Mouse (Mus musculus) MEL (cell line): ENCODE data around the gene Ildr1. TPM values are rescaled to one million over a fixed set of nuclear protein-coding genes. Genes with fewer than 3 reads are reported as not detected.

Source experiments
- DNase-seq: peaks from one replicate; pipeline ENCODE4 v3.0.0; 2011; ENCODE audit warnings: low read depth, low spot score
- H3K27ac ChIP-seq: 2 replicates; pipeline ENCODE4 v1.5.1; 2012; ENCODE audit warnings: low read depth, mild to moderate bottlenecking, control low read depth, low read length, moderate library complexity; ENCODE audit not compliant: control insufficient read depth
- H3K27me3 ChIP-seq, 2 experiments: fragments of 150-350 bp in 1 of 2; sonication (generic) in 1 of 2; 2 replicates each; pipeline ENCODE4 v1.6.1; 2012; ENCODE audit warnings: low read length in 2 of 2, mild to moderate bottlenecking in 2 of 2, improper control_type of control experiment in 1 of 2, moderate library complexity in 1 of 2; ENCODE audit not compliant: insufficient read depth in 2 of 2, control insufficient read depth in 1 of 2
- H3K36me3 ChIP-seq, 2 experiments: 2 replicates each; pipeline ENCODE4 v1.6.1; 2012 to 2014; ENCODE audit warnings: low read length in 2 of 2, improper control_type of control experiment in 1 of 2, inconsistent platforms in 1 of 2, mild to moderate bottlenecking in 1 of 2; ENCODE audit not compliant: insufficient read depth in 2 of 2, control insufficient read depth in 1 of 2
- H3K4me1 ChIP-seq, 2 experiments: fragments of 150-350 bp in 1 of 2; sonication (generic) in 1 of 2; 2 replicates each; pipeline ENCODE4 v1.6.1; 2012; ENCODE audit warnings: low read length in 2 of 2, improper control_type of control experiment in 1 of 2, mild to moderate bottlenecking in 1 of 2; ENCODE audit not compliant: insufficient read depth in 2 of 2, control insufficient read depth in 1 of 2
- H3K4me3 ChIP-seq, 2 experiments: fragments of 150-350 bp in 1 of 2; sonication (generic) in 1 of 2; 2 replicates each; pipeline ENCODE4 v1.5.1; 2012; ENCODE audit warnings: low read depth in 2 of 2, low read length in 2 of 2, mild to moderate bottlenecking in 2 of 2, moderate library complexity in 2 of 2, control low read depth in 1 of 2, improper control_type of control experiment in 1 of 2; ENCODE audit not compliant: control insufficient read depth in 1 of 2, insufficient read depth in 1 of 2
- H3K79me2 ChIP-seq: 2 replicates; pipeline ENCODE4 v1.6.1; 2012; ENCODE audit warnings: mild to moderate bottlenecking, low read length, moderate library complexity; ENCODE audit not compliant: control insufficient read depth, poor library complexity, insufficient read depth
- H3K9ac ChIP-seq: 2 replicates; pipeline ENCODE4 v1.6.1; 2012; ENCODE audit warnings: low read depth, mild to moderate bottlenecking, control low read depth, low read length, moderate library complexity; ENCODE audit not compliant: control insufficient read depth, poor library complexity, severe bottlenecking
- H3K9me3 ChIP-seq: fragments of 150-350 bp; sonication (generic); replicated peaks from 2 replicates; pipeline ENCODE4 v1.6.1; 2012; ENCODE audit warnings: mild to moderate bottlenecking, low read length, improper control_type of control experiment, moderate library complexity; ENCODE audit not compliant: insufficient read depth
- BHLHE40 ChIP-seq: IDR thresholded peaks from 2 replicates; pipeline ENCODE4 v1.6.1; 2012; ENCODE audit warnings: low read depth, mild to moderate bottlenecking, inconsistent platforms, low read length, improper control_type of control experiment, borderline replicate concordance
- CHD2 ChIP-seq: IDR thresholded peaks from 2 replicates; pipeline ENCODE4 v1.6.1; 2011; ENCODE audit warnings: low read length, improper control_type of control experiment
- CTCF ChIP-seq, 3 experiments: IDR thresholded peaks in 2 of 3; conservative IDR thresholded peaks in 1 of 3; 2 replicates each; pipeline ENCODE4 v1.5.1; 2011 to 2012; ENCODE audit warnings: low read length in 3 of 3, low read depth in 2 of 3, mild to moderate bottlenecking in 2 of 3, improper control_type of control experiment in 1 of 3, inconsistent platforms in 1 of 3, mixed read lengths in 1 of 3, moderate library complexity in 1 of 3; ENCODE audit not compliant: control insufficient read depth in 1 of 3, insufficient read depth in 1 of 3, poor library complexity in 1 of 3, severe bottlenecking in 1 of 3
- EP300 ChIP-seq, 2 experiments: IDR thresholded peaks; 2 replicates each; pipeline ENCODE4 v1.6.1; 2011; ENCODE audit warnings: improper control_type of control experiment in 2 of 2, low read length in 2 of 2, low read depth in 1 of 2, mild to moderate bottlenecking in 1 of 2
- ETS1 ChIP-seq: IDR thresholded peaks from 2 replicates; pipeline ENCODE4 v1.6.1; 2012; ENCODE audit warnings: low read depth, mild to moderate bottlenecking, inconsistent platforms, low read length, improper control_type of control experiment, moderate library complexity
- GABPA ChIP-seq: IDR thresholded peaks from 2 replicates; pipeline ENCODE4 v1.6.1; 2012; ENCODE audit warnings: low read depth, mild to moderate bottlenecking, inconsistent platforms, low read length, improper control_type of control experiment, moderate library complexity
- MAX ChIP-seq: IDR thresholded peaks from 2 replicates; pipeline ENCODE4 v1.6.1; 2011; ENCODE audit warnings: low read length, improper control_type of control experiment
- MEF2A ChIP-seq: IDR thresholded peaks from 2 replicates; pipeline ENCODE4 v1.6.1; 2014; ENCODE audit warnings: low read depth, mild to moderate bottlenecking, inconsistent platforms, low read length, improper control_type of control experiment; ENCODE audit not compliant: poor library complexity, insufficient replicate concordance, severe bottlenecking; ENCODE audit errors: extremely low read depth
- MYB ChIP-seq: IDR thresholded peaks from 2 replicates; pipeline ENCODE4 v1.6.1; 2011; ENCODE audit warnings: mild to moderate bottlenecking, low read depth, low read length, improper control_type of control experiment
- MYC ChIP-seq: IDR thresholded peaks from 2 replicates; pipeline ENCODE4 v1.6.1; 2011; ENCODE audit warnings: low read depth, mild to moderate bottlenecking, low read length, improper control_type of control experiment, moderate library complexity
- NELFE ChIP-seq: IDR thresholded peaks from 2 replicates; pipeline ENCODE4 v1.6.1; 2011; ENCODE audit warnings: low read depth, low read length, improper control_type of control experiment
- POLR2A ChIP-seq, 2 experiments: IDR thresholded peaks; 2 replicates each; pipeline ENCODE4 v1.6.1; 2011 to 2012; ENCODE audit warnings: low read length in 2 of 2, mild to moderate bottlenecking in 2 of 2, control low read depth in 1 of 2, improper control_type of control experiment in 1 of 2, low read depth in 1 of 2, moderate library complexity in 1 of 2; ENCODE audit not compliant: control insufficient read depth in 1 of 2, insufficient read depth in 1 of 2, poor library complexity in 1 of 2
- POLR2AphosphoS5 ChIP-seq: IDR thresholded peaks from 2 replicates; pipeline ENCODE4 v1.6.1; 2012; ENCODE audit warnings: low read depth, borderline replicate concordance, mild to moderate bottlenecking, inconsistent platforms, low read length, moderate library complexity, mixed read lengths
- RAD21 ChIP-seq: IDR thresholded peaks from 2 replicates; pipeline ENCODE4 v1.6.1; 2011; ENCODE audit warnings: mild to moderate bottlenecking, low read depth, low read length, improper control_type of control experiment
- SIN3A ChIP-seq: IDR thresholded peaks from 2 replicates; pipeline ENCODE4 v1.6.1; 2012; ENCODE audit warnings: low read length, improper control_type of control experiment, inconsistent platforms
- SMC3 ChIP-seq: IDR thresholded peaks from 2 replicates; pipeline ENCODE4 v1.6.1; 2011; ENCODE audit warnings: low read depth, low read length, improper control_type of control experiment
- TAL1 ChIP-seq: IDR thresholded peaks from 2 replicates; pipeline ENCODE4 v1.6.1; 2012; ENCODE audit warnings: mild to moderate bottlenecking, inconsistent platforms, low read length, moderate library complexity, mixed read lengths
- UBTF ChIP-seq: IDR thresholded peaks from 2 replicates; pipeline ENCODE4 v1.6.1; 2012; ENCODE audit warnings: low read depth, mild to moderate bottlenecking, inconsistent platforms, low read length, improper control_type of control experiment, moderate library complexity, borderline replicate concordance; ENCODE audit not compliant: insufficient read depth
- USF1 ChIP-seq: IDR thresholded peaks from 2 replicates; pipeline ENCODE4 v1.6.1; 2014; ENCODE audit warnings: low read depth, mild to moderate bottlenecking, inconsistent platforms, low read length, improper control_type of control experiment, moderate library complexity
- ZC3H11A ChIP-seq: IDR thresholded peaks from 2 replicates; pipeline ENCODE4 v1.6.1; 2012; ENCODE audit warnings: low read depth, mild to moderate bottlenecking, inconsistent platforms, low read length, improper control_type of control experiment
- ZMIZ1 ChIP-seq: IDR thresholded peaks from 2 replicates; pipeline ENCODE4 v1.6.1; 2012; ENCODE audit warnings: low read depth, mild to moderate bottlenecking, inconsistent platforms, low read length, improper control_type of control experiment, moderate library complexity
- ZNF384 ChIP-seq: IDR thresholded peaks from 2 replicates; pipeline ENCODE4 v1.6.1; 2012; ENCODE audit warnings: low read depth, mild to moderate bottlenecking, inconsistent platforms, low read length, improper control_type of control experiment
- polyA plus RNA-seq, 2 experiments: library from polyadenylated mRNA; stranded (reverse) in 1 of 2; unstranded in 1 of 2; fragments of >175 nt in 1 of 2; fragments of >200 nt in 1 of 2; gene quantifications; 2 replicates each; pipeline versions ENCODE4 v1.2.1 to v1.2.4; 2012; ENCODE audit warnings: low replicate concordance in 2 of 2, low read depth in 1 of 2; ENCODE audit not compliant: insufficient read length in 2 of 2, insufficient read depth in 1 of 2, missing spikeins in 1 of 2
- total RNA-seq: library from RNA; depleted of rRNA; stranded (reverse); fragments of 300-350 nt; gene quantifications from 2 replicates; pipeline ENCODE4 v1.2.3, GENCODE M21; 2012

Ildr1 gene
- total and polyA plus RNA-seq, 3 experiments: not detected

- Histone ChIP-seq H3K9ac (no peak overlapping the region), H3K4me3 (no peak overlapping the region), H3K36me3 (no peaks in the 10 kb centered on the region), H3K4me1 (no peaks in the 10 kb centered on the region), H3K27me3 (peaks cover 0 to 5% of the 10 kb centered on the region in 2 experiments; a peak in 2 of 4 replicates), H3K79me2 (no peaks in the 10 kb centered on the region), H3K9me3 (no peaks in the 10 kb centered on the region), H3K27ac (no peak overlapping the region)
- DNase-seq: no peak
- TF ChIP-seq USF1 (no peak), ETS1 (no peak), ZC3H11A (no peak), MAX (no peak), UBTF (no peak), MEF2A (no peak), CTCF (IDR thresholded peaks at IDR 0.05 in 2 of 3, conservative IDR thresholded peaks at IDR 0.05 in 1 of 3; ENCODE audit: control insufficient read depth in 1 of 3, insufficient read depth in 1 of 3, low read depth in 2 of 3, low read length in 3 of 3, poor library complexity in 1 of 3, severe bottlenecking in 1 of 3) (no peak), SMC3 (no peak), NELFE (no peak), SIN3A (no peak), ZNF384 (no peak), POLR2A (IDR thresholded peaks at IDR 0.05; ENCODE audit: control insufficient read depth in 1 of 2, insufficient read depth in 1 of 2, low read depth in 1 of 2, low read length in 2 of 2, poor library complexity in 1 of 2) (no peak)
Observed at GRCm38 (mm10) chr16:36771244-36771643, 77.5 kb downstream of the Ildr1 start.

GRCm38 (mm10) chr16:36771703-36772102 lies 77.9 kb downstream of the Ildr1 start:
- Histone ChIP-seq H3K27me3 (peaks cover 0 to 5% of the 10 kb centered on the region in 2 experiments; a peak in 2 of 4 replicates), H3K79me2 (no peaks in the 10 kb centered on the region), H3K4me1 (no peaks in the 10 kb centered on the region), H3K27ac (no peak overlapping the region), H3K9me3 (no peaks in the 10 kb centered on the region), H3K36me3 (no peaks in the 10 kb centered on the region), H3K9ac (no peak overlapping the region), H3K4me3 (no peak overlapping the region)
- no peak for TF ChIP-seq CHD2
- no peak for TF ChIP-seq TAL1
- TF ChIP-seq EP300 (IDR thresholded peaks at IDR 0.05; ENCODE audit: low read depth in 1 of 2, low read length in 2 of 2): no peak
- TF ChIP-seq MAX: no peak
- TF ChIP-seq UBTF: no peak
- no peak for TF ChIP-seq ZMIZ1
- TF ChIP-seq MYC: no peak
- no peak for TF ChIP-seq RAD21
- TF ChIP-seq SIN3A: no peak
- TF ChIP-seq BHLHE40: no peak
- no peak for TF ChIP-seq POLR2AphosphoS5
- no peak for TF ChIP-seq GABPA
- no peak for TF ChIP-seq MEF2A
- no peak for TF ChIP-seq ZC3H11A
- TF ChIP-seq MYB: no peak
- no peak for DNase-seq
